Mouse (Mus musculus) cerebellum, adult 18-20 months (tissue): ENCODE data around the gene Ccdc9b.
A peak's percentile ranks its signal among the peaks of the same experiment; 100 is the strongest.

Experiments used
- DNase-seq, 2 experiments: peaks; one replicate each; pipeline ENCODE4 v3.0.0; 2021

Ccdc9b gene

DNA sequence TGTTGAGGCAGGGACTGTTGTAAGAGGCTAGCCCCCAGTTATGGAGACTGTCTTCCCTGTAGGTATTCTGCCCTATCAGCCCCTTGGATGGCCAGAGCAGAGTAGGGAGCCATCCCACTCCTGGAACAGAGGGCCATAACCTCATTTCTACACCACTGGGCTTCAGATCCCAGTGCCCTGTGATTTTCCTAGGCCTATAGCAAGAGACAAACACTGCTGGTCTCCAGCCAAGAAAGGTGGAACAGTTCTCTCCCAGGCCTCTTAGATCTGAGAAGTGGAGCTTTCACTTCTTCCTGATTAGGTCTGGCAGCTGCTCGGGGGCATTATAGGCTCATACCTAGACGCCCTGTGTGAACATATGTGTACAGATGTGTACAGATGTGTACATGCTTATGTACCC is 13.8 kb upstream of the Ccdc9b start:
- DNase-seq: peak; percentile 34 to 44

DNA sequence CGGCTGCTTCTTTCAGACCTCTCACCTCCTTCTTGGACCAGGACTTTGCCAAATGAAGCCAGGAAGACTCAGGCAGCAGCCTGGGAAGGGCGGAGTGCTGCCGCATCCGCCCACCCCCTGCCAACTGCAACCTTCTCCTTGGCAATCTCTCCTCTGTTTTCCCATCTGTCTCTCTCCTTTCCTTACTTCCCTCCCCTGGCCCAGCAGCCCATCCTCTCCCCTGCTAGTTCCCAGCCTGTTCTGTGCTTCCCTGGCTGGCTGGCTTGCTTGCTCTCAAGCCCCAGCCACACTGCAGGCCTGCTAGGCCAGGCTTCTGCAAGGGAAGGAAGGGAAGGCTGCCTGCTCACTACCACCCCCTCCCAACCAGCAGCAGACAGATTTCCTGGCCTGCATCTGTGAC is 13.4 kb upstream of the Ccdc9b start:
- DNase-seq: peak; percentile 68 to 79

DNA sequence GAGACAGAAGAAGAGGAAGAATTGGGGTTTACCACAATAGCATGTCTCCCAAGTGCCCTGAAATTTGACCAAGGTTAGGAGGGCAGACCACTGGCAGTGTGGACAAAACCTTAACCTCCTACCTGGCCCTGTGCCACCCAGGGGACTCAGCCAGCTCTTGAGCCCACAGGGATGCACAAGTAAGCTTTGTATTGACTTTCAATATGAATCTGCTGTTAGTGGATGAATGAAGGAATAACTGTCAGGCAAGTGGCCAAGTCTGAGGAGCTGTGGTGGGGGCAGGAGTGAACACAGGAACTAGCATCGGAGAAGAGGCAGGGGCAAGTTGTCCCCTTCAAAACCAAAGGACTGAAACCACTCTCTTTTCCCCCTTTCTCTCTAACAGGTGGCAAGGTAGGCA is 12.9 kb upstream of the Ccdc9b start:
- DNase-seq: peak; percentile 33 to 54

DNA sequence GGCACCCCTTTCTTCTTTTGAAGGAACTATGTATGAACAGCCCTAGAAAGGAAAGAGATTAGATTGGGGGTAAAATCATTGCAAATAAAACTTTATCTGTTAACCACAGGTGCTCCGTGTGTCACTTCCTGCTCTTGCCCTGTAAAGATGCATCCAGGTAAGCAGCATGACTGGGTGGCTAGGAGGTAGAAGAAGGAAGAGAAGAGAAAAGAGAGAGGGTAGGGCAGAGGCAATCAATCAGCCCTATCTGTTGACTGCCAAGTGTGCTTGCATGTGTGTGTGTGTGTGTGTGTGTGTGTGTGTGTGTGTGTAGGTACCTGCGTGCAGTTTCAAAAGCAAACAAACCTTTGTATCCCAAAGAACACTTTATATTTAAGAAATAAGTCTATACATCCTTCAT is 12.1 kb upstream of the Ccdc9b start:
- DNase-seq: no peak

DNA sequence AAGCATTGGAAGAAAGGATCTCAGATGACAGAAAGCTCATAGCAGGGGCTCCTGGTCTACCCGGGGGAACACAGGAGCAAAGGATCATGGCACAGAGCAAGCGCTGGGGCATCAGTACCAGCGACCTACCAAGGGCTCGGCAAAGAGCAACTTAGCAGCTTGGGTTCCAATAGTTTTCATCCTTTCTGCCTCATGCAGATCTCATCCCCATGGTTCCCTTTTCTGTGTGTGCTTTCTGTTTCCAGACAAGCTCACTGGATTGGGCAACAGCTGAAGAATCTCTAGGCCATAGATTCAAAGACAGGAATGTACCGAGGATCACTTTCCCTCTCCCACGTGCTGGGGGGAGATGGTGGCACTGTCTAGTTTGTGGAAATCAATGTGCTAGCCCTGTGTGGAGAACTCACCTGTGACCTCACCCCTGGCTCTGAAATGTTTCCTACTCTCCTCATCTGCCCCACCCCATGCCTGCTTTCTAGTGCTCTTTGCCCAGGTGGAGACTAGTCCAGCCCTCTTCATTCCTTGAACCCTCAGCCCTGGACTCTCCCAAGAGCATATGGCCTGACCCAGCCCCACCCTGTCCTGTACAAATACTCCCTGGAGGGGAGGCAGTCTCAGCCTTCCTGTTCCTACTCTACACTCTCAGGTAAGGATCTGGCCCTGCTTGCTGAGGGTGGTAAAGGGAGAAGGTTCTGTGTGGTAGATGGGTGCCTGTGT is 9.9 kb upstream of the Ccdc9b start, which contains the start of gene Phgr1:
Gene Phgr1 (plus strand): TSS at position 612 of the 717 bp plus-strand sequence.
- DNase-seq: no peak

DNA sequence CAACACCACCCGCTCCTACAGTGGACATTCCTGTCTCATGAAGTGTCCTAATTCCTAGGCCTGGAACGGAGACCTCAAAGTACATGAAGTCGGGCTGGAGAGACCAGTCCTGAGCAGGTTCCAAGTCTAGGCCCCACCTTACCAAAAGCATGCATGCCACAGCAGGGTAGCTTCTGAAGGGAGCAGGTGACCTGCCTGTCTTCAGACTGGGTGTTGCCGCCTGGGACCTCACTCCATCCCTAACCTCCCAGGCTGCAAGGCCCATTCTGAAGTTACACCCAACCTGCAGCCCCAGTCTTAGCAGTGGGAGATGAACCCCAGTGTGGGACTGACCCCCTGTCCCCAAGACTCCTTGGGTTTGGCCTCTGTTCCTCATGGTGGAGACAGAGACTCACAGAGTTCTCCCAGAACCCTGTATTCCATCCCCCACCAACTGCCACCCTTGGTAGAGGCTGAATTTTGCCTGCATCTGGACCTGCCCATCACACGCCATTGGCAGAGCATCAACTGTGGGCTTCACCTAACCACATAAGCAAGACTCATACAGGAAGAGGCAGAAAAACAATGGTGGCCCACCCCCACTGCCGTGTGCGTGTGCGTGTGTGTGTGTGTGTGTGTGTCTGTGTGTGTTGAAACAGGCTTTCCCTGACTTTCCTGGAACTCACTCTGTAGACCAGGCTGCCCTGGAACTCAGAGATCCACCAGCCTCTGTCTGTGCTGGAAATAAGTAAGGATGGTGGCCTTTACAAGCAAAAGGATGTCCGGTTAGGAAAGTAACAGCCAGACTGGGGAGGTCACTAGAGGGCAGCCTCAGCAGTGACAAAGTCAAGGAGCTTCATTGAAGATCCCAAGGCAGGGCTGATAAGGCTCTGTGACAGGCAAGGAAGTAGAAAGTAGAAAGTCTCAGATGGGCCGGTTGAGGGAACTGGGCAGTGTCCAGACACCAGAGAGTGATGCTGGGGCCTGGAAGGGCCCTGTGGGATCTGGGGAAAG is 3.9 kb upstream of the Ccdc9b start:
- no peak for DNase-seq

DNA sequence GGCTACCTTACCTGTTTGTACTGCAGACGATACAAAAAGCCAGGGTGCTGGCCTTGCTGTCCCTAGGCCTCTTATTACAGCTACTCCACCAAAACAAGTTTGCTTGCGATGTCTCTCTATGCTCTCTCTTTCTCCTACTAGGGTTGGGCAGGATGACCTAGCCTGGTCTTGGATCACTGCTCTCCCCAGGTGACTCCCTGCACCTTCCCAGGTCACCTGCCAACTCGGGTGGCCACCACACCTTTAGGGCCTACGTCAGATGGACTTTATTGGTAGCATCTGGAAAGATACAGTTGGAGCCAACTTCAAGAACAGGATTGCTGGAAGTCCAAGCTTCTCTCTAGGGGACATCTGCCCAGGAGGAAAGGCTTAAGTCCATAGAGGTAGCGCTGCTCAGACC is 2.4 kb upstream of the Ccdc9b start:
- no peak for DNase-seq

DNA sequence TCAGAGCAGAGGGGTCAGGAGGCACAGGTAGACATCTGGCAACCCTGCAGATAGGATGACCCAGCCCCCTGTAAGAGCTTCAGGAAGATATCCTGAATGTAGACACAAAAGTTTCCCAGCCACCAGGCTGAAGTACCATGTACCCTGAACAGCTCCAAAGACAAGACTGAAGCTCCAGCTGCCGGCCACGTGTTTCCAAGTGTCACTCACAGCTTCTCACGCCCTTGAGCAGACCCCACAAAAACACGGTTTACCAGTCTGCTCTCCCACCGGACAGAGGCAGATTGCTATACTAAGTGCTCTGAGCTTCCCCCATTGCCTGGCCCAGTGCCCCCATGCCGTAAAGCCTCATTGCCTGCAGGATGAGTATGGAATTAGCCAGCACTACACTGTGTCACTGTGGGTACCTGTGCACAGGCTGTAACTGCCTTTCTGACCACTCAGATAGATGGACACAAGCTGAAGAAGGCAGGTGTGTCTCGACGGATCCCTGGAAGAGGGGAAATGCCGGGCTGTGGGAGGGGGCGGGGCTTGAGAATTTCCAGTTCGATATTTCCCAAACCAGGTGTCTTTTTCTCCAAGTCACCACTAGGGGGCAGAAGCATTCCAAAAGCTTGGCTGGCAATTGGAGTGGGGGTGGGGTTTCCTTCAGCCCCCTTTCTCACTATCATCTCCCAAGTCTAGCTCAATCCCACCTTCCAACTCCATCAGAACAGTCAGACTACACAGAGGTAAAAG is 1.8 kb upstream of the Ccdc9b start:
- peak; percentile 71 to 73 for DNase-seq

DNA sequence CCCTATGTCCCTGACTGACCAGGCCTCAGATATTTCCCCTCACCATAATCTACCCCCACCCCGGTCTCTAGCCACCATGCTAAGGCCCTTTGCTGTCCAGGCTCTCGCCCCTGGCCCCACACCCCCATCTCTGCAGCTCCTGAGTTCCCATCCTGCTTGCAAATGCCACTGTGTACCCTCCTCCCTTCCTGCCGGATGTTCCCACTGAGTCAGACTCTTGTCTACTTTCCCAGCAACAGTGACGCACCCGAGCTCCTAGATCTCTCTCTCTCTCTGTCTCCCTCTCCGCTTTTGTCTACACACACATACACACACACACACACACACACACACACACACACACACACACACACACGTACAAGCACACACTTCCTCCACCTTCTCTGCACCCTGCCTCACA is 1.0 kb upstream of the Ccdc9b start:
- DNase-seq: no peak

DNA sequence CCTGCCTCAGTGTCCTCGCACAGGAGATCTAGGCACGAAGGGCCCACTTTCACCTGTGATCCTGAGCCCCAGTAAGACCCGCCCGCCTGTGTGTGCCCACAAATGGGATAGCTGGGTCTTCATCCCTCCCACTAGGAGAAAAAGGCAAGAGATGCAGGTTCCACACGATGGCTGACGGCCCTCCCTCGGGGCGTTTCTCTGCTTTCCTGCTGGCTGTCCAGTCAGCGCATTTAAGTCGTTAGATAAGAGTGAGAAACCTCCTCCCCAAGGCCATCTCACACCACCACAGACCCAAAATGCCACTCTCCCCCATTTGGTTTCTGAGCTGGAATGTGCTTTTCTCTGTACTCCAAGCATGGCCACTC is 305 bp upstream of the Ccdc9b start:
- DNase-seq: no peak

DNA sequence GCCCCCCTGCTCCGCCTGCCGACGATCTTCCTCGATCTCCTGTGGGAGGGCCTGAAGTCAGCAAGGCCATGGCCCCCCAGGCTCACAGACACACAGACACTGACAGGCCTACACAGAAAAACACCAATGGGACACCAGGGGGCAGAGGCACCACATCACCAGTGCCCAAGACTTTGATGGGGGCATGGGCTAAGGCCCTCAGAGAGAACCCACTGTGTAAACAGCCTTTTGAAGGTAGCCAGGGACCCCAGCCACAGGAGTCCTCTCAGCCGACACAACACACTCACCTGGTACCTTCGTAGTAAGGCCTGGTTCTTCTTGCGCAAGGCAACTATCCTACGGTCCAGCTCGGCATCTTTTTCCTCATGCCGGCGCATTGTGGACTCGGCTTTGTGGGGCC is 1.1 kb downstream of the Ccdc9b start:
- DNase-seq: no peak

DNA sequence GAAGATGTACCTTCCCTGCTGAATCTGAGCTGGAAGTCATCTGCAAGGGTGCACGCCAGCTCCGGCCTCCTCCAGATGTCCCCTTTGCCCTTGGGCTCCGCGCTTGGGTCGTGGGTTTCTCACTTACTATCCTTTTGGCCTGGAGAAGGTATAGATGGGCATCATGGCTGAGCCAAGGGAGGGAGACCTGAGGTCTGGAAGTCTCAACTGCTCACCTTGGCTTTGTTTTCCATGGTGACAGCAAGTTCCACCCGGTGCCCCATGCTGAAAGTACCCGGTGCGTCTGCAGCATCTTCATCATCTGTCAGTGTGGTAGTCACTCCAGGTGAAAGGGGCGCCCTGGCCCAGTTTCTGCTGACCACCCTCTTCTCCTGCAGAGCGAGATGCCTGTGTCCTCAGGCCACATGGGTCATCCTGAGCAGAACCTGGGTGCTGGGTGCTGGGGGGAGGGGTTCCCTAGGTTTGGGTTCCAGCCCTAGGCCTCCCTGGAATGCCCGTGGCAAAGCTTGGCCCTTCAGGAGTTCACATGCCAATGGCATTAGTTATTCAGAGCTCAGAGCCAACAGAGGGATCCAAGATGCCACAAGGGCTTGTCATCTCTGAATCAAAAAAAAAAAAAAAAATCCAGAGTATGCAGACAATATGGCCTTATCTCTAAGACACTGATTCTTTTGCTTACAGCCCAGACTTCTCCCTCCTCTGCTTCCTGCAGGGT is 2.0 kb downstream of the Ccdc9b start:
- no peak for DNase-seq

DNA sequence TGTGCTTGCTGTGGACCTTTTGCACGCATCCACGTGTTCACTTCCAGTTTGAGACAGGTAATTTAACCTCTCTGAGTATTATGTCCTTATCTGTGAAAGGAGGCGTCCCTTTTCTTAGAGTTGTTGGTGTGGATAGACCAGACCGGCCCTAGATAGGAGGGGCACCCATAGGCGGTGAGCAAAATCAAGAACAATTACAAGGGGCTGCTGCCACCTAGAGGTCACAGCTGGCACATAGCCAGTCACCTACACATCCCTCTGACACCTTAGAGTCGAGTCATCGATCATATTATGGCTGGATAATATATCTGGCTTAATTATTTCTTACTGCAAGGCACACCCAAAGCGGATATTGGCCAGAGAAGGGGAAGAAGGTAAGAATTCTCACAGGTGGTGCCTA is 2.6 kb downstream of the Ccdc9b start:
- peak; percentile 52 to 53 for DNase-seq

DNA sequence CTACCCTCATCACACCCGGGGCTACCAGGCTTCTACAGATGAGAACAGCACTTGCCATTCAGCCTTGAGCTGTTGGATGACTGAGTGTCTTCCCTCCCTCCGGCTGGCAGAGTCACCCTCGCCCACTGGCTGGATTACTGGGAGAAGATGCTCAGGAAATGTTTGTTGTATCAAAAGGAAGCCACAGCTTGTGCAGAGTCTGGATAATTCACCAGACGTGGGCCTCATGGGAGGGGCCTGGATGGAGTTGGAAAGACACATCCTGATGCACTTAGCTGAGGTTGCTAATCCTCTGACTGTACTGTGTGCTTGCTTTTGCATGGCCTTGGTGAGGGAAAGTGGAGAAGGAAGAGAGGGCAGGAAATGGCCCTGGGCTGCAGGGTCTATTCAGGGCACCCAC is 6.4 kb downstream of the Ccdc9b start:
- DNase-seq: no peak

DNA sequence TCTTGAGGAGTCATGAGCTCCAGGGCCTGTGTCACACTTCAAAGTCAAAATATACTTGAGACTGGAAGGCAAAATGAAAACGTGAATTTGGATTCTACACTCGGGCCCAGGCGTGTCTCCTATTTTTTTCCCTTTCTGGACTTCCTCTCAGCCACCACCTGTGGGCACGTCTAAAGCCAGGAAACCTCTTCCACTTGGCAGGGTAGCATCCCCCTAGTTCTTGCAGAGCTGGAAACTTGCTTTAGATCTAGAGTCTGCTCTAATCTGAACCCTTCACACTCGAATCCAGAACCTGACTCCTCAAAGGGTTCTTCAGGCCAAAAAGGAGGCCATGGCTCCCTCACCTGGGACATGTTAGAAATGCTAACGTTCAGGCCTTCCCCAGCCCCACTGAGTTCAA is 7.1 kb downstream of the Ccdc9b start:
- no peak for DNase-seq

DNA sequence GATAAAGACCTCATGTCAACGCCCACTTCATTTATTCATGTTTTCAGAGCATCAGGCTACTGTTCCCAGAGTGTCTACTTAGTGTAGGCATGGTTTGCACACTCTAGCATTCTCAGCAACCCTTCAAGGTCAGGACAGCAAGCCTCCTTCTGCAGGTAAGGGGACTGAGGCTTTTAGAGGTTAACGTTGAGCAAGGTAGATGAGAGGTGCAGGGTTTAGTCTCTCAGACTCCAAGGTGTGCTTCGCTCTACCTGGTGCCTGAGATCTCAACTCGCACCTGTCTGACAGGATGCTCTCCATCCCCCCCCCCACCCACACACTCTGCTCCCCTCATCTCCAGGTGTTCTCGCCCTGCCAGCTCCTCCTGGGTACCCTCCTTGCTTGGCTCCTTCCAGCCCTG is 8.3 kb downstream of the Ccdc9b start:
- no peak for DNase-seq

DNA sequence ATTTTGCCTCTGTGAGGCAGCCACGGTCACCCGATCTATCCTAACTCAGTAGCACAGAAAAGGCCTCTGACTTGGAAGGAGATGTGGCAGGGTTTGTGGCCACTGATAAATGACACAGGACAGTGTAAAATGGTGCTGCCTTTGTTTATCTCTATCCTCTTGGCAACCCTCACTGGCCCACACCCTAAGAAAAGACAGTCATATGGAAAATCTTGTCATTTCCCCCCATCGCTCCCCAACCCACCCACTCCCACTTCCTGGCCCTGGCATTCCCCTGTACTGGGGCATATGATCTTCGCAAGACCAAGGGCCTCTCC is 9.7 kb downstream of the Ccdc9b start:
- no peak for DNase-seq

DNA sequence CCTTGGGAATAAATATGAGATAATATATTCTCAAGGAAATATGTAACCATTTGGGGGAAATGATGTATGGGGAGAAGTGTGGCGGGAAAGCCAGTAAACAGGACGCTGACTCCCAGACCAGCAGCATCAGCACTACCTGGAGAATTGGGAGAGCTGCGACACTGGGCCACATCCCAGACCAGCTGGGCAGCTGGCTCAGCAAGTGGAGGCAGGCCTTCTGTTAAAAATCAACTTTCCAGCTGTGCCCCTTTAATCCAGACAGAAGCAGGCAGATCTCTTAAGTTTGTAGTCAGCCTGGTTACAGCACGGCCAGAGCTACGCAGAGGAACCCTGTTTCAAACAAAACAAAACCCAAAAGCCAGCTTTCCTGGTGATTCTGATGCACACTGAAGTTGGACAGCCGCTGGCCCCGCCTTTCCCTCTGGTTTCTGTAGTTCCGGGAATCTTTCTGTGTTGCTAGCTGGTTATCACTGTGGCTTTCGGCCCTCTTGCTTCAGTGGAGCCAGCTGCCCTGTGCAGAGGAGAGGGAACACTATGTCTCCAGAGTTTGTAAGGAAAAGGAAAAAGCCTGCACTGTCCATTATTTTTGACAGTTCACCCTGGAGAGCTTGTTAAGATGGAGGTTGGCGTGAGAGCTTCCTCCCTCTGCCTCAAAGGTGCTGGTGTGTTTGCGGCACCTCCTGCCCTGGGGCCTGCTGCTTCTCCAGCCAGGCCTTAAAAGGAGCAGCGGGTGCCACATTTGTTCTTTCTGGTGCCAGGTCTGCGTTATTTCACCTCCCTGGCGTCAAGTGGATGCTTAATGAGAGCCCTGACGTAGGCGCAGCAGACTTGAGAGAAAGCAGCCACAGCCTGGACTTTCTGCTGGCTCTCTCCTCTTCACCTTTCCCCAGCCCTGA is 10.3 kb downstream of the Ccdc9b start:
- DNase-seq: no peak

DNA sequence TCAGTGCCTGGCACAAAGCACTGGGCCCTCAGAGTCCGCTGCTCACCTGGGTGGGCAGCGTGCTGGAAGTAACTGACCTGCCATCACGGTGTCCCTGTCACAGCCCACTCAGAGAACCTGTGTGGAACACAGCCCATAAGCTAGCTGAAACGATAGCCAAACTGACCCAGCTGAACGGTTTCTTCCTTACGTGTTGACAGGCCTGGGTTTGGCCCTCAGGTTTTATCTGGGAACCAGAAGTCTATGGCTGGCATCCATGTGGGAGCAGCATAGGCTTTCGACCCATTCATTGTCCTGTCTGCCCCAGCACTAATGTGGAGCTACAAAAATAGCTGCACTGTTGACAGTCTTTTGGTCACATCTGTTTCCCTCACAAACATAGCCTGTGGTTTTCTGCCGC is 12.0 kb downstream of the Ccdc9b start:
- no peak for DNase-seq

DNA sequence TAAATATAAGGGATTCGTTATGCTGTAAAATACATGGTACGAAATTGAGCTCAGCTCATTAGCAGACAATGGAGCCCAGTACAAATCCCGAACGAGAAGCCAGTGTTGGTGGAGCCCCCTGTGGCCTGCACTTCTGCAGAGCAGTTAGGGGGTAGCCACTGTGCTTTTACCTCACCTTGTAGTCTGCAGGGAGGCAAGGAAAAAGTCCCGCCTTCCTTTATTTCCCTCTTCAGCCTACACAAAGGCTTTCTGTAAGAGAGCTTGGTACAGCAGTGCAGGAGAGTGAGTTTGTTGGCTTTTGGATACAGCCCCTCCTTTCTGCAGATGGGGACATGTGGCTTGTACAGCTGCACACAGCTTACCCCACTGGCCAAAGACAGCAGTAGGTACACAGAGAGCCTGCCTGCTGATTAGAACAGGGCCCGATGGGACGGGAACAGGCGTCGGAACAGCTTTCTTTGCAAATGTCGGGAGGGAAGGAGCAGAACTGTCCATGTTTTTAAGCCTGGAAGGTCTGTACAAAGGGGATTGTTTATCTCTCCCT is 13.0 kb downstream of the Ccdc9b start:
- DNase-seq: no peak

DNA sequence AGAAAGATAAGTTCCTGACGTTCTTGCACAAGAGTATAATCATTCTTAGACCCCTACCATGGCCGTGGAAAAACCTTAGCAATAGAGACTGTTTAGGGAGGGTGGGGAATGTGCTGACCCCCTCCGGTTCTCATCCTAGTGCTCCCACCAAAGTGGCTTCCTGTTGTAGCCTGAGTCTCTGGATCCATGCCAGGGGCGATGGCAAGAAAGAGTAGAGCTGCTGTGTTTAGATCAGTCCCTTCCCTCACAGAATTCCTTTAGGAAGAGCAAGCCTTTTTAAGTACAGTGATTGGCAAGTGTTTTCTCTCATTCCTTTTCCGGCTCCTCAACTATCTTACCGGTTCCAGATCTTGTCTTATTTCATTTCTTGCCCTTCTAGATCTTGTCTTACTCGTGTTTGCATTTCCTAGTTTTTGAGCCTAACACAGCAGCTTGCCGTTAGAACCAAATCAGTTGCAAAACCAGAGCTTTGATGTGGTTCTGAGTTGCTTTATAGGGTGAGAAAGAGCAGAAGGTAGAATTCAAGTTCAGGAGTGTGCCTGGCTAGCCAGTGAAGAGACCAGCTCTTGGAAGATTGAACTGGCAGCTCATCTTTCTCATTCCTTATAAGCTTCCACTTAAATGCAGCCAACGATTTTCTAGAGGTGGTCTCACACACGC is 15.0 kb downstream of the Ccdc9b start:
- peak; percentile 52 to 60 for DNase-seq
